ENCODE assay signal across 21 mouse cellular contexts in the genomic region with DNA sequence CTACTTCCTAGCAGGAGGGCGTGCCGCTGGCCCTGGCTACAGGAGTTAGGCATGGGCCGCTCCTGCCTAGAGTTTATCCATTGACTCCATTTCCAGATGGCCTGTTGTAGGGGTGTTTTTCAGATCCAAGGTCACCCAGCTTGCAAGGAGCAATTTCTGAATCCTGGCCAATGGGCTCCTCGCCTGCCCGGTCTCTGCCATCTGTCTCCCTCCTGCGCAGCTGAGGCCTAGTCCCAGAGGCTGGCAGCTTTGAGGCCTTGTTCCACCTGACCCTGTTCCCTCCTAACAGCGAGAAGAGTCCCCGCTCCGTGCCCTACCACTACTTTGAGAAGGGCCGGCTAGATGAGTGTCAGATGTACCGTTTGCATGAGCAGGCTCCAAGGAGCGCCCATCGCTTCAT. TPM values are rescaled to one million over a fixed set of nuclear protein-coding genes. Genes with fewer than 3 reads are reported as not detected.
DNase-seq lines count a peak whose midpoint lies in the region; ATAC-seq and TF ChIP-seq lines count a peak whose summit lies in the region.
"Had no signal": no experiment of that assay in that cellular context is flagged by ENCODE, and none has a peak within 500 bp of the region (broad histone marks: within the 10 kb centered on the region; RNA-seq: fewer than 3 reads in every experiment).

No protein-coding gene starts in this region.

- no peak for DNase-seq in forebrain, postnatal 0 days
- peak; percentile 71 for DNase-seq in ovary, adult 18-20 months (ENCODE audit: low spot score)
- DNase-seq in ovary, postnatal 10 days (ENCODE audit: low spot score), result no peak
- DNase-seq in cerebellum, adult 18-20 months, result peak; percentile 89 to 92
- DNase-seq in cerebellum, postnatal 36 days, result peak; percentile 88 to 89
- DNase-seq in thymus, adult 2 months, result no peak
- DNase-seq in kidney, postnatal 10 days, result no peak
- DNase-seq: kidney, adult 18-20 months; kidney, postnatal 36 days; liver, embryonic 13.5 days; spleen, adult 18-20 months; thymus, postnatal 25 days had no signal

- no peak for TF ChIP-seq CTCF in forebrain, postnatal 0 days (IDR thresholded peaks at IDR 0.05; ENCODE audit: low read depth)
- TF ChIP-seq CTCF in thymus, adult 2 months (IDR thresholded peaks at IDR 0.05; ENCODE audit: borderline replicate concordance, control insufficient read depth, extremely low read depth, insufficient read depth, low read length, poor library complexity), result no peak

- WGBS in forebrain, embryonic 16.5 days, result 65% methylated on average over 13 of the region's 13 CpGs
- 67% methylated on average over 13 of the region's 13 CpGs for WGBS in forebrain, postnatal 0 days
- WGBS in thymus, adult 2 months, result 96% methylated on average over 13 of the region's 13 CpGs

- H3K27me3 ChIP-seq in forebrain, embryonic 16.5 days (replicated peaks; ENCODE audit: control insufficient read depth, insufficient read depth, low read length), result no peaks in the 10 kb centered on the region
- H3K27me3 ChIP-seq in forebrain, postnatal 0 days (ENCODE audit: insufficient read depth, low read length), result no peaks in the 10 kb centered on the region
- H3K27me3 ChIP-seq in thymus, adult 2 months (ENCODE audit: control insufficient read depth, insufficient read depth, low read length), result no peaks in the 10 kb centered on the region
- H3K27me3 ChIP-seq: embryonic facial prominence, embryonic 15.5 days; liver, embryonic 13.5 days; stomach, embryonic 15.5 days had no signal

- H3K36me3 ChIP-seq in forebrain, embryonic 16.5 days (ENCODE audit: control insufficient read depth, insufficient read depth), result no peaks in the 10 kb centered on the region
- H3K36me3 ChIP-seq in forebrain, postnatal 0 days (ENCODE audit: insufficient read depth), result peaks cover 20% of the 10 kb centered on the region
- H3K36me3 ChIP-seq in thymus, adult 2 months (ENCODE audit: control insufficient read depth, insufficient read depth, low read length), result no peaks in the 10 kb centered on the region

- peaks cover 4% of the 10 kb centered on the region; the same call in 1 of the 2 replicates for H3K4me1 ChIP-seq in forebrain, embryonic 16.5 days (replicated peaks; ENCODE audit: control insufficient read depth, insufficient read depth, low read length)
- H3K4me1 ChIP-seq in forebrain, postnatal 0 days (ENCODE audit: insufficient read depth), result no peaks in the 10 kb centered on the region
- no peaks in the 10 kb centered on the region; the same call in 1 of the 2 replicates for H3K4me1 ChIP-seq in thymus, adult 2 months (replicated peaks; ENCODE audit: control insufficient read depth, insufficient read depth, low read length)

- ATAC-seq in forebrain, embryonic 16.5 days, result 0 out of 2 replicates have a peak, but pooled peaks have one; percentile 26
- no peak for ATAC-seq in forebrain, postnatal 0 days

- H3K4me2 ChIP-seq in forebrain, embryonic 16.5 days (ENCODE audit: low read length), result no peak overlapping the region
- no peak overlapping the region for H3K4me2 ChIP-seq in forebrain, postnatal 0 days (ENCODE audit: low read depth)
- H3K4me2 ChIP-seq: embryonic facial prominence, embryonic 15.5 days; hindbrain, embryonic 14.5 days; liver, embryonic 13.5 days; stomach, embryonic 15.5 days had no signal

- no peaks in the 10 kb centered on the region for H3K9me3 ChIP-seq in forebrain, embryonic 16.5 days (ENCODE audit: control insufficient read depth, low read length)
- no peaks in the 10 kb centered on the region for H3K9me3 ChIP-seq in forebrain, postnatal 0 days (ENCODE audit: low read length)
- H3K9me3 ChIP-seq: embryonic facial prominence, embryonic 15.5 days; G1E; liver, embryonic 13.5 days; stomach, embryonic 15.5 days had no signal

- no peak for TF ChIP-seq POLR2A in thymus, adult 2 months (IDR thresholded peaks at IDR 0.05; ENCODE audit: control insufficient read depth, extremely low read depth, insufficient read depth, low read length, poor library complexity)

- no peak overlapping the region for H3K4me3 ChIP-seq in forebrain, embryonic 16.5 days (replicated peaks; ENCODE audit: low read length)
- no peak overlapping the region for H3K4me3 ChIP-seq in forebrain, postnatal 0 days (ENCODE audit: low read depth, low read length)
- no peak overlapping the region for H3K4me3 ChIP-seq in thymus, adult 2 months (ENCODE audit: control insufficient read depth, insufficient read depth, low read length)
- H3K4me3 ChIP-seq: embryonic facial prominence, embryonic 15.5 days; heart, adult 2 months; liver, embryonic 13.5 days; stomach, embryonic 15.5 days had no signal

- no peak overlapping the region for H3K27ac ChIP-seq in forebrain, embryonic 16.5 days (ENCODE audit: low read length)
- no peak overlapping the region for H3K27ac ChIP-seq in forebrain, postnatal 0 days (ENCODE audit: low read depth, low read length)
- no peak overlapping the region for H3K27ac ChIP-seq in thymus, adult 2 months (ENCODE audit: control insufficient read depth, insufficient read depth, low read length)
- H3K27ac ChIP-seq: embryonic facial prominence, embryonic 15.5 days; hindbrain, embryonic 14.5 days; liver, embryonic 13.5 days; stomach, embryonic 15.5 days had no signal

- H3K9ac ChIP-seq in forebrain, embryonic 16.5 days (replicated peaks; ENCODE audit: low read depth, low read length), result no peak overlapping the region
- H3K9ac ChIP-seq in forebrain, postnatal 0 days, result no peak overlapping the region
- H3K9ac ChIP-seq: embryonic facial prominence, embryonic 15.5 days; hindbrain, embryonic 14.5 days; liver, embryonic 13.5 days; stomach, embryonic 15.5 days had no signal

RNA-seq across cellular contexts. Expression of a gene that starts 2.8 kb away (rescaled TPM):
- 18.3 and 21.6 TPM in 2 replicates for polyA plus RNA-seq in forebrain, embryonic 16.5 days (2015; fragmentation: Nextera tagmentation; extraction: Ambion mirVana)
- 65.3 and 72.9 TPM in 2 replicates for total RNA-seq in forebrain, postnatal 0 days (2014; rRNA removed)
- 34.8 and 42.3 TPM in 2 replicates for polyA plus RNA-seq in forebrain, postnatal 0 days (2015; fragmentation: Nextera tagmentation; extraction: Ambion mirVana)
- polyA plus RNA-seq in thymus, adult 2 months (2012; rRNA removed), result 18.1 and 25.9 TPM in 2 replicates

RNA-seq across cellular contexts. Expression of a gene that starts 9.8 kb away (rescaled TPM):
- 27.4 and 29.6 TPM in 2 replicates for polyA plus RNA-seq in forebrain, embryonic 16.5 days (2015; fragmentation: Nextera tagmentation; extraction: Ambion mirVana)
- total RNA-seq in forebrain, postnatal 0 days (2014; rRNA removed), result 32.4 and 35.5 TPM in 2 replicates
- polyA plus RNA-seq in forebrain, postnatal 0 days (2015; fragmentation: Nextera tagmentation; extraction: Ambion mirVana), result 31.3 and 33.2 TPM in 2 replicates
- 29.3 and 34.1 TPM in 2 replicates for polyA plus RNA-seq in thymus, adult 2 months (2012; rRNA removed)

RNA-seq across cellular contexts. Expression of a gene that starts 21.2 kb away (rescaled TPM):
- polyA plus RNA-seq in forebrain, embryonic 16.5 days (2015; fragmentation: Nextera tagmentation; extraction: Ambion mirVana), result 0.42 and 0.60 TPM in 2 replicates
- 0.38 and 1.0 TPM in 2 replicates for total RNA-seq in forebrain, postnatal 0 days (2014; rRNA removed)
- polyA plus RNA-seq in forebrain, postnatal 0 days (2015; fragmentation: Nextera tagmentation; extraction: Ambion mirVana), result 0.26 and 0.45 TPM in 2 replicates
- polyA plus RNA-seq in thymus, adult 2 months (2012; rRNA removed), result not detected in 2 replicates
- total RNA-seq: heart, adult 2 months; megakaryocyte, adult 5-6 weeks had no signal
- polyA plus RNA-seq: G1E; heart, adult 2 months; heart, embryonic 16.5 days; liver, embryonic 13.5 days; lung, embryonic 16.5 days had no signal

RNA-seq across cellular contexts. Expression of a gene that starts 22.1 kb away (rescaled TPM):
- polyA plus RNA-seq in forebrain, embryonic 16.5 days (2015; fragmentation: Nextera tagmentation; extraction: Ambion mirVana), result 3.9 and 6.8 TPM in 2 replicates
- 6.4 and 11.8 TPM in 2 replicates for total RNA-seq in forebrain, postnatal 0 days (2014; rRNA removed)
- 5.6 and 8.2 TPM in 2 replicates for polyA plus RNA-seq in forebrain, postnatal 0 days (2015; fragmentation: Nextera tagmentation; extraction: Ambion mirVana)
- 0.92 and 1.1 TPM in 2 replicates for polyA plus RNA-seq in thymus, adult 2 months (2012; rRNA removed)
- total RNA-seq: heart, adult 2 months had no signal
- polyA plus RNA-seq: liver, embryonic 13.5 days had no signal

RNA-seq across cellular contexts. Expression of a gene that starts 24.8 kb away (rescaled TPM):
- 83.8 and 91.2 TPM in 2 replicates for polyA plus RNA-seq in forebrain, embryonic 16.5 days (2015; fragmentation: Nextera tagmentation; extraction: Ambion mirVana)
- total RNA-seq in forebrain, postnatal 0 days (2014; rRNA removed), result 114 and 123 TPM in 2 replicates
- polyA plus RNA-seq in forebrain, postnatal 0 days (2015; fragmentation: Nextera tagmentation; extraction: Ambion mirVana), result 119 and 123 TPM in 2 replicates
- polyA plus RNA-seq in thymus, adult 2 months (2012; rRNA removed), result 3.6 and 23.5 TPM in 2 replicates
- total RNA-seq: megakaryocyte, adult 5-6 weeks had no signal

Comparison
In these comparisons a context has a peak if more than half of its experiments do, and no peak if none do; other contexts are left out.
1. DNase-seq: peak in ovary, adult 18-20 months (single experiment), cerebellum, adult 18-20 months (2 of 2) and cerebellum, postnatal 36 days (2 of 2); none in forebrain, postnatal 0 days (single experiment), ovary, postnatal 10 days (single experiment), thymus, adult 2 months (single experiment) and kidney, postnatal 10 days (single experiment).